ENCODE assay signal across 18 mouse cellular contexts in the genomic region with DNA sequence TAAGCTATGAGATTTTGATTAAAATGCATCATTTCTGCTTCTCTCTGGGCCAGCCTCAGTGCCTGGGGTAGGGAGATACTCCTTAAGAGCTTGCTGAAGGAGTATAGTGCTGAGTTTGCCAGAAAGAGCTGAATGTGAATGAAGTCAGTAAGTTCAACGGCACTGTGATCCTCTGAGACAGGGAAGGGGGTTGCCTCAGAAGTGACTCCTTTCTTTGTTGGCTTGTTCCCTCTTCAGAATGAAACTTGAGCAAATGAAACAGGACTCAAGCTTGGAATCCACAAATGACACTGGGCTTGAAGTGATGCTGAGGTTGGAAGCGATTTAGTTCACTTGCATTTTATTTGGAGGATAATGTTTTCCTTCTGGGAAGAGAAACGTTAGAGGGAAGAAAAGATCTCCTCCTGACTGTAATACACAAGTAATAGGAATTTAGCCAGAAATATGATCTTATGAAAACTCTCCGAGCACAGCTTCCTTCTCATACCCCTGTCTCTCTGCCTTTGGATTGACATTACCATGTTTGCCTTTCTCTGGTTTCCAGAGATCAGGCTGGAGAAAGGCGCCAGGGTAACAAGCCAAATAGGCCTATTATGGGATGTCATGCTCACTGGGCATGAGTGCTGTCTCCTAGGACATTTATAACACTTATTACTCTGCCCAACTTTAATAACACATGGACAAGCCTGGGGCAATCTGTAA.
DNase-seq lines count a peak whose midpoint lies in the region; ATAC-seq and TF ChIP-seq lines count a peak whose summit lies in the region.
"Had no signal": no experiment of that assay in that cellular context is flagged by ENCODE, and none has a peak within 500 bp of the region (broad histone marks: within the 10 kb centered on the region; RNA-seq: fewer than 3 reads in every experiment).

No protein-coding gene starts in this region.

- peak overlapping the region; percentile 74 for H3K27ac ChIP-seq in embryonic facial prominence, embryonic 11.5 days (replicated peaks; ENCODE audit: low read depth, low read length)
- H3K27ac ChIP-seq in embryonic fibroblast, embryonic 13.5 days (ENCODE audit: insufficient read depth, low read length) = peak overlapping the region; percentile 39
- peak overlapping the region; percentile 76 for H3K27ac ChIP-seq in limb, embryonic 15.5 days
- H3K27ac ChIP-seq in layer of hippocampus, adult 2 months = no peak overlapping the region
- H3K27ac ChIP-seq in neural tube, embryonic 15.5 days (replicated peaks) = no peak overlapping the region
- H3K27ac ChIP-seq: forebrain, embryonic 15.5 days; kidney, embryonic 15.5 days; left cerebral cortex, adult 2 months; limb, embryonic 12.5 days; neural tube, embryonic 13.5 days; stomach, postnatal 0 days had no signal

- WGBS in embryonic facial prominence, embryonic 11.5 days = 37% methylated on average over 5 of the region's 5 CpGs
- WGBS in limb, embryonic 15.5 days = 33% methylated on average over 5 of the region's 5 CpGs
- 77% methylated on average over 5 of the region's 5 CpGs for WGBS in neural tube, embryonic 15.5 days

- no peaks in the 10 kb centered on the region for H3K9me3 ChIP-seq in embryonic facial prominence, embryonic 11.5 days (replicated peaks; ENCODE audit: control insufficient read depth, low read length)
- no peaks in the 10 kb centered on the region for H3K9me3 ChIP-seq in limb, embryonic 15.5 days
- H3K9me3 ChIP-seq in neural tube, embryonic 15.5 days (replicated peaks) = no peaks in the 10 kb centered on the region
- H3K9me3 ChIP-seq: forebrain, embryonic 15.5 days; kidney, embryonic 15.5 days; limb, embryonic 12.5 days; neural tube, embryonic 13.5 days had no signal

- H3K4me2 ChIP-seq in embryonic facial prominence, embryonic 11.5 days (ENCODE audit: low read depth, low read length) = no peak overlapping the region
- no peak overlapping the region for H3K4me2 ChIP-seq in limb, embryonic 15.5 days
- no peak overlapping the region for H3K4me2 ChIP-seq in neural tube, embryonic 15.5 days
- H3K4me2 ChIP-seq: forebrain, embryonic 15.5 days; heart, embryonic 11.5 days; kidney, embryonic 15.5 days; limb, embryonic 12.5 days; neural tube, embryonic 13.5 days had no signal

- H3K9ac ChIP-seq in embryonic facial prominence, embryonic 11.5 days (replicated peaks; ENCODE audit: low read length) = no peak overlapping the region
- no peak overlapping the region for H3K9ac ChIP-seq in limb, embryonic 15.5 days
- H3K9ac ChIP-seq in neural tube, embryonic 15.5 days (replicated peaks) = no peak overlapping the region
- H3K9ac ChIP-seq: forebrain, embryonic 15.5 days; kidney, embryonic 15.5 days; limb, embryonic 12.5 days; liver, postnatal 0 days; neural tube, embryonic 13.5 days had no signal

- H3K36me3 ChIP-seq in embryonic facial prominence, embryonic 11.5 days (replicated peaks; ENCODE audit: control insufficient read depth, insufficient read depth, low read depth, low read length) = no peaks in the 10 kb centered on the region
- H3K36me3 ChIP-seq in limb, embryonic 15.5 days = no peaks in the 10 kb centered on the region
- no peaks in the 10 kb centered on the region for H3K36me3 ChIP-seq in neural tube, embryonic 15.5 days
- H3K36me3 ChIP-seq: forebrain, embryonic 15.5 days; kidney, embryonic 15.5 days; limb, embryonic 12.5 days; neural tube, embryonic 13.5 days had no signal

- no peak for TF ChIP-seq CTCF in embryonic fibroblast, embryonic 13.5 days (IDR thresholded peaks at IDR 0.05; ENCODE audit: borderline replicate concordance, insufficient read depth, low read length)
- TF ChIP-seq CTCF in layer of hippocampus, adult 2 months (conservative IDR thresholded peaks at IDR 0.05) = no peak

- TF ChIP-seq POLR2A in embryonic fibroblast, embryonic 13.5 days (IDR thresholded peaks at IDR 0.05; ENCODE audit: low read depth, low read length) = no peak

- no peaks in the 10 kb centered on the region for H3K4me1 ChIP-seq in embryonic facial prominence, embryonic 11.5 days (ENCODE audit: control insufficient read depth, insufficient read depth, low read length)
- no peaks in the 10 kb centered on the region for H3K4me1 ChIP-seq in embryonic fibroblast, embryonic 13.5 days (ENCODE audit: control insufficient read depth, insufficient read depth, low read length)
- 0 out of 2 replicates have a peak, but pooled peaks cover 5% of the 10 kb centered on the region for H3K4me1 ChIP-seq in limb, embryonic 15.5 days
- no peaks in the 10 kb centered on the region for H3K4me1 ChIP-seq in neural tube, embryonic 15.5 days
- H3K4me1 ChIP-seq: kidney, embryonic 15.5 days; limb, embryonic 12.5 days; neural tube, embryonic 13.5 days had no signal

- intact Hi-C loops in left cerebral cortex, postnatal 4 days (cut with DNase I) = loop anchor here (5.0 to 10.0 kb wide), 2 partner anchors 226 to 739 kb away; no protein-coding TSS in a partner anchor

- peak; percentile 19 for DNase-seq in left cerebral cortex, postnatal 4 days
- no peak for DNase-seq in left cerebral cortex, adult 18-20 months (ENCODE audit: low spot score in 2 of 2)
- peak; percentile 55 for DNase-seq in embryonic facial prominence, embryonic 11.5 days (ENCODE audit: low spot score)
- no peak for DNase-seq in layer of hippocampus, adult 2 months (ENCODE audit: low spot score in 2 of 2)
- DNase-seq: heart, postnatal 14 days; liver, postnatal 0 days; right cerebral cortex, postnatal 25 days had no signal

- ATAC-seq in embryonic facial prominence, embryonic 11.5 days (replicated peaks; ENCODE audit: insufficient number of reproducible peaks, low FRiP score, low TSS enrichment, low read depth) = peak; percentile 44; the same call in 1 of the 2 replicates
- peak; percentile 58 for ATAC-seq in limb, embryonic 15.5 days (ENCODE audit: insufficient number of reproducible peaks, low FRiP score, low TSS enrichment, low read depth)
- no peak for ATAC-seq in neural tube, embryonic 15.5 days (ENCODE audit: low FRiP score)
- ATAC-seq: forebrain, embryonic 15.5 days; intestine, embryonic 16.5 days; liver, postnatal 0 days had no signal

- H3K4me3 ChIP-seq in embryonic facial prominence, embryonic 11.5 days (ENCODE audit: low read depth, low read length) = no peak overlapping the region
- no peak overlapping the region for H3K4me3 ChIP-seq in embryonic fibroblast, embryonic 13.5 days (ENCODE audit: insufficient read depth, low read length)
- no peak overlapping the region for H3K4me3 ChIP-seq in limb, embryonic 15.5 days
- no peak overlapping the region for H3K4me3 ChIP-seq in layer of hippocampus, adult 2 months
- H3K4me3 ChIP-seq in neural tube, embryonic 15.5 days (replicated peaks) = no peak overlapping the region
- H3K4me3 ChIP-seq: forebrain, embryonic 15.5 days; kidney, embryonic 15.5 days; left cerebral cortex, adult 2 months; limb, embryonic 12.5 days; neural tube, embryonic 13.5 days had no signal

- no peaks in the 10 kb centered on the region for H3K27me3 ChIP-seq in embryonic facial prominence, embryonic 11.5 days (ENCODE audit: control insufficient read depth, insufficient read depth, low read length)
- H3K27me3 ChIP-seq in limb, embryonic 15.5 days = no peaks in the 10 kb centered on the region
- no peaks in the 10 kb centered on the region for H3K27me3 ChIP-seq in neural tube, embryonic 15.5 days (replicated peaks)
- H3K27me3 ChIP-seq: forebrain, embryonic 15.5 days; kidney, embryonic 15.5 days; limb, embryonic 12.5 days; neural tube, embryonic 13.5 days had no signal

Comparison
In these comparisons a context has a peak if more than half of its experiments do, and no peak if none do; other contexts are left out.
1. DNase-seq: peak in left cerebral cortex, postnatal 4 days (single experiment) and embryonic facial prominence, embryonic 11.5 days (single experiment); none in left cerebral cortex, adult 18-20 months (0 of 2) and layer of hippocampus, adult 2 months (0 of 2).
2. H3K27ac ChIP-seq: peak in embryonic facial prominence, embryonic 11.5 days (single experiment), embryonic fibroblast, embryonic 13.5 days (single experiment) and limb, embryonic 15.5 days (single experiment); none in layer of hippocampus, adult 2 months (single experiment) and neural tube, embryonic 15.5 days (single experiment).